Mouse (Mus musculus) heart, postnatal 0 days (tissue): Measurements from ENCODE around the gene Amd1. TPM values are rescaled to one million over a fixed set of nuclear protein-coding genes. Genes with fewer than 3 reads are reported as not detected.
"Not testable (repeated sequence)": the region's sequence is repeated elsewhere in the genome, so short reads cannot be mapped to it uniquely, and the experiment has no call there.

Experiments used
- ATAC-seq: fragments of 200-750 bp; cut with Nextera tagmentation; 2 replicates; pipeline ENCODE4 v1.8.0; 2017; ENCODE audit warnings: low read depth, moderate number of reproducible peaks, moderate library complexity; ENCODE audit not compliant: insufficient read depth
- DNase-seq: peaks from one replicate; pipeline ENCODE4 v3.0.0-alpha.2; 2016; ENCODE audit warnings: low spot score
- H3K27ac ChIP-seq: fragments of 300-500 bp; sonication (generic); 2 replicates; pipeline ENCODE4 v1.5.1; 2014; ENCODE audit warnings: low read depth, mild to moderate bottlenecking
- H3K27me3 ChIP-seq: fragments of 300-500 bp; sonication (generic); 2 replicates; pipeline ENCODE4 v1.6.1; 2014; ENCODE audit warnings: low read length, mixed read lengths; ENCODE audit not compliant: control insufficient read depth, insufficient read depth
- H3K36me3 ChIP-seq: fragments of 300-500 bp; sonication (generic); replicated peaks from 2 replicates; pipeline ENCODE4 v1.6.1; 2014; ENCODE audit warnings: low read length, mixed read lengths; ENCODE audit not compliant: control insufficient read depth, insufficient read depth
- H3K4me1 ChIP-seq: fragments of 300-500 bp; sonication (generic); 2 replicates; pipeline ENCODE4 v1.6.1; 2014; ENCODE audit warnings: antibody characterized with exemption; ENCODE audit not compliant: control insufficient read depth, insufficient read depth
- H3K4me2 ChIP-seq: fragments of 300-500 bp; sonication (generic); 2 replicates; pipeline ENCODE4 v1.6.1; 2014; ENCODE audit warnings: low read depth, mild to moderate bottlenecking, low read length, moderate library complexity
- H3K4me3 ChIP-seq: fragments of 300-500 bp; sonication (generic); 2 replicates; pipeline ENCODE4 v1.5.1; 2014; ENCODE audit warnings: low read depth, low read length
- H3K9ac ChIP-seq: fragments of 300-500 bp; sonication (generic); replicated peaks from 2 replicates; pipeline ENCODE4 v1.6.1; 2014; ENCODE audit warnings: low read depth, low read length, mixed read lengths
- H3K9me3 ChIP-seq: fragments of 300-500 bp; sonication (generic); replicated peaks from 2 replicates; pipeline ENCODE4 v1.6.1; 2016; ENCODE audit warnings: low read length; ENCODE audit not compliant: control insufficient read depth
- CTCF ChIP-seq: IDR thresholded peaks from 2 replicates; pipeline ENCODE4 v1.5.1; 2016; ENCODE audit warnings: antibody characterized with exemption, control low read depth, low read depth
- EP300 ChIP-seq: IDR thresholded peaks from 2 replicates; pipeline ENCODE4 v1.6.1; 2016; ENCODE audit warnings: antibody characterized with exemption, low read depth
- WGBS: fragments of 180-500 bp; shearing (Covaris S2); extraction: QIAGEN DNeasy Blood & Tissue Kit; methylation state at CpG from one replicate; pipeline ENCODE4 v1.1.7; 2014; 5-methylcytosine and 5-hydroxymethylcytosine counted together
- polyA plus RNA-seq: library from polyadenylated mRNA; unstranded; fragments of >200 nt; fragmentation: Nextera tagmentation; extraction: Ambion mirVana; gene quantifications from 2 replicates; pipeline ENCODE4 v1.2.1, GENCODE M21; 2015
- total RNA-seq: library from RNA; depleted of rRNA; stranded (reverse); fragments of >200 nt; gene quantifications from 2 replicates; pipeline ENCODE4 v1.2.3, GENCODE M21; 2014; ENCODE audit warnings: low replicate concordance

The Amd1 gene
- total and polyA plus RNA-seq, 2 experiments from 2014 or later = 25.8 to 48.5 TPM

- Histone ChIP-seq H3K4me2 (no peak overlapping the region), H3K27ac (no peak overlapping the region)
- no peak for ATAC-seq
Measured at GRCm38 (mm10) chr10:40312781-40313180, 10.8 kb upstream of the Amd1 start.

GRCm38 (mm10) chr10:40309884-40310635 is 8.1 kb upstream of the Amd1 start:
- H3K27me3 ChIP-seq = no peaks in the 10 kb centered on the region
- no peak overlapping the region for H3K27ac ChIP-seq
- 0 out of 2 replicates have a peak, but pooled peaks cover 4% of the 10 kb centered on the region for H3K4me1 ChIP-seq
- TF ChIP-seq CTCF (no peak), EP300 (no peak)
- no peak overlapping the region for H3K4me3 ChIP-seq
- no peak overlapping the region for H3K4me2 ChIP-seq
- DNase-seq (peak; percentile 18), ATAC-seq (no peak)
- H3K36me3 ChIP-seq = no peaks in the 10 kb centered on the region
- no peaks in the 10 kb centered on the region for H3K9me3 ChIP-seq
- 59% methylated on average over 6 of the region's 6 CpGs for WGBS
- H3K9ac ChIP-seq = no peak overlapping the region

More at GRCm38 (mm10) chr10:40312781-40313180, 10.8 kb upstream of the Amd1 start:
- H3K36me3 ChIP-seq = no peaks in the 10 kb centered on the region
- WGBS = 59% methylated on average over 4 of the region's 4 CpGs
- no peaks in the 10 kb centered on the region for H3K27me3 ChIP-seq
- DNase-seq = no peak
- H3K4me1 ChIP-seq = 0 out of 2 replicates have a peak, but pooled peaks cover 4% of the 10 kb centered on the region
- no peaks in the 10 kb centered on the region for H3K9me3 ChIP-seq
- no peak overlapping the region for H3K4me3 ChIP-seq
- H3K9ac ChIP-seq = no peak overlapping the region
- no peak for TF ChIP-seq EP300
- TF ChIP-seq CTCF = no peak

- no peak for DNase-seq
- WGBS = 62% methylated on average over 4 of the region's 4 CpGs
- H3K4me3 ChIP-seq = no peak overlapping the region
- no peaks in the 10 kb centered on the region for H3K36me3 ChIP-seq
- H3K4me1 ChIP-seq = 0 out of 2 replicates have a peak, but pooled peaks cover 4% of the 10 kb centered on the region
- no peak overlapping the region for H3K9ac ChIP-seq
- H3K27ac ChIP-seq = no peak overlapping the region
- no peak for ATAC-seq
- H3K27me3 ChIP-seq = no peaks in the 10 kb centered on the region
- H3K4me2 ChIP-seq = no peak overlapping the region
- H3K9me3 ChIP-seq = no peaks in the 10 kb centered on the region
- TF ChIP-seq EP300 (no peak), CTCF (no peak)
Measured at GRCm38 (mm10) chr10:40307826-40308583, 6.0 kb upstream of the Amd1 start.

- 89% methylated on average over 1 of the region's 1 CpGs for WGBS
- TF ChIP-seq EP300 (no peak), CTCF (no peak)
- Histone ChIP-seq H3K9me3 (no peaks in the 10 kb centered on the region), H3K27me3 (no peaks in the 10 kb centered on the region), H3K27ac (no peak overlapping the region), H3K4me3 (no peak overlapping the region), H3K4me2 (no peak overlapping the region), H3K9ac (no peak overlapping the region), H3K36me3 (no peaks in the 10 kb centered on the region), H3K4me1 (no peaks in the 10 kb centered on the region)
- no peak for ATAC-seq
- DNase-seq = no peak
Measured at GRCm38 (mm10) chr10:40305989-40306388, 4.0 kb upstream of the Amd1 start.

- Histone ChIP-seq H3K4me2 (peak overlapping the region; percentile 97), H3K27ac (peak overlapping the region; percentile 94), H3K9ac (peak overlapping the region; percentile 98), H3K4me1 (peaks cover 15% of the 10 kb centered on the region), H3K4me3 (peak overlapping the region; percentile 99)
- H3K27me3 ChIP-seq, H3K36me3 ChIP-seq, H3K9me3 ChIP-seq, DNase-seq: not testable (repeated sequence)
- 0% methylated on average over 61 of the region's 91 CpGs for WGBS
- ATAC-seq = peak; percentile 24
Measured at GRCm38 (mm10) chr10:40301181-40302075, 558 bp downstream of the Amd1 start.
